Mouse (Mus musculus): Measurements from ENCODE around the gene Mmp11. TPM values are rescaled to one million over a fixed set of nuclear protein-coding genes. Genes with fewer than 3 reads are reported as not detected.

Mmp11 gene
- polyA plus RNA-seq, 1 experiment = 9.3 TPM

GRCm38 (mm10) chr10:75873543-75874170 lies 62.6 kb downstream of the Mmp11 start:
- Histone ChIP-seq H3K27me3 (ENCODE audit: control insufficient read depth, insufficient read depth, low read length) (no peaks in the 10 kb centered on the region), H3K4me3 (ENCODE audit: control insufficient read depth, insufficient read depth, low read length) (no peak overlapping the region), H3K36me3 (ENCODE audit: control insufficient read depth, insufficient read depth, low read length) (no peaks in the 10 kb centered on the region), H3K4me1 (replicated peaks; ENCODE audit: control insufficient read depth, insufficient read depth, low read length) (peaks cover 4% of the 10 kb centered on the region), H3K27ac (ENCODE audit: control insufficient read depth, insufficient read depth, low read length) (no peak overlapping the region)
- TF ChIP-seq CTCF (IDR thresholded peaks at IDR 0.05; ENCODE audit: borderline replicate concordance, control insufficient read depth, extremely low read depth, insufficient read depth, low read length, poor library complexity) (no peak), POLR2A (IDR thresholded peaks at IDR 0.05; ENCODE audit: control insufficient read depth, extremely low read depth, insufficient read depth, low read length, poor library complexity) (no peak)
- no peak for DNase-seq
- WGBS = 86% methylated on average over 10 of the region's 10 CpGs

Other genes with a start within 250 kb of the Mmp11 start
- gene Cabin1, start 172.2 kb downstream of the Mmp11 start, polyA plus RNA-seq (2012; rRNA removed) = 82.3 and 89.2 TPM in 2 replicates
- 66.8 and 77.3 TPM in 2 replicates for gene Ddt, start 163.1 kb downstream of the Mmp11 start, polyA plus RNA-seq (2012; rRNA removed)
- gene Gm20441, start 155.5 kb downstream of the Mmp11 start, polyA plus RNA-seq (2012; rRNA removed) = not detected in 2 replicates
- 7.7 and 8.6 TPM in 2 replicates for gene Gstt3, start 155.1 kb downstream of the Mmp11 start, polyA plus RNA-seq (2012; rRNA removed)
- 15.4 and 19.2 TPM in 2 replicates for gene Gstt1, start 137.9 kb downstream of the Mmp11 start, polyA plus RNA-seq (2012; rRNA removed)
- gene Gstt4, start 114.0 kb downstream of the Mmp11 start, polyA plus RNA-seq (2012; rRNA removed) = 0.19 and 0.26 TPM in 2 replicates
- 174 and 216 TPM in 2 replicates for gene Gstt2, start 99.1 kb downstream of the Mmp11 start, polyA plus RNA-seq (2012; rRNA removed)
- 1,833 and 2,007 TPM in 2 replicates for gene Mif, start 76.3 kb downstream of the Mmp11 start, polyA plus RNA-seq (2012; rRNA removed)
- gene Derl3, start 43.1 kb downstream of the Mmp11 start, polyA plus RNA-seq (2012; rRNA removed) = 11.6 and 19.0 TPM in 2 replicates
- 63.0 and 75.5 TPM in 2 replicates for gene Smarcb1, start 14.9 kb downstream of the Mmp11 start, polyA plus RNA-seq (2012; rRNA removed)
- gene Chchd10, start 3.4 kb downstream of the Mmp11 start, polyA plus RNA-seq (2012; rRNA removed) = 172 and 198 TPM in 2 replicates
- 0.42 TPM in 1 of 2 replicates, not detected in the other for gene Gm867, start 4.2 kb upstream of the Mmp11 start, polyA plus RNA-seq (2012; rRNA removed)
- 3.1 and 4.8 TPM in 2 replicates for gene Vpreb3, start 6.6 kb upstream of the Mmp11 start, polyA plus RNA-seq (2012; rRNA removed)
- 4.0 and 4.3 TPM in 2 replicates for gene Gm5134, start 18.0 kb upstream of the Mmp11 start, polyA plus RNA-seq (2012; rRNA removed)
- gene Zfp280b, start 96.2 kb upstream of the Mmp11 start, polyA plus RNA-seq (2012; rRNA removed) = 14.5 and 18.0 TPM in 2 replicates
- gene Slc5a4b, start 174.5 kb upstream of the Mmp11 start, polyA plus RNA-seq (2012; rRNA removed) = 0.04 TPM in 1 of 2 replicates, not detected in the other
- not detected in 2 replicates for gene Slc5a4a, start 211.0 kb upstream of the Mmp11 start, polyA plus RNA-seq (2012; rRNA removed)